Mouse (Mus musculus): Measurements from ENCODE around the gene Elmo3.

GRCm38 (mm10) chr8:105305211-105306145 lies at the start of gene Elmo3:
- TF ChIP-seq CTCF (IDR thresholded peaks at IDR 0.05; ENCODE audit: control insufficient read depth, insufficient read depth, low read length) (no peak), POLR2A (IDR thresholded peaks at IDR 0.05; ENCODE audit: borderline replicate concordance, control insufficient read depth, low read depth, low read length) (0 out of 2 replicates have a peak, but pooled peaks have one; percentile 34)
